Mouse (Mus musculus) stomach, postnatal 0 days (tissue): ENCODE data around the gene Ncmap.

Source experiments
- CTCF ChIP-seq: IDR thresholded peaks from 2 replicates; pipeline ENCODE4 v1.5.1; 2016; ENCODE audit warnings: antibody characterized with exemption, low read depth, mild to moderate bottlenecking, moderate library complexity
- EP300 ChIP-seq: optimal IDR thresholded peaks from 2 replicates; pipeline ENCODE3; 2016; ENCODE audit warnings: antibody characterized with exemption

GRCm38 (mm10) chr4:135411633-135412032, 13.6 kb upstream of the Ncmap start:
- TF ChIP-seq EP300 (no peak), CTCF (peak; percentile 96)
